Mouse (Mus musculus) T-cell, adult 66 days (primary cell): Measurements from ENCODE around the gene Ect2. TPM values are rescaled to one million over a fixed set of nuclear protein-coding genes. Genes with fewer than 3 reads are reported as not detected.

Experiments used
- total RNA-seq, 2 experiments: library from RNA; stranded (reverse); gene quantifications; 3 replicates in 1 of 2; 4 replicates in 1 of 2; pipeline ENCODE4 v1.2.4; 2023

Gene Ect2
- total RNA-seq: 1 to 10 TPM; 4.4 to 5.2 TPM

DNA sequence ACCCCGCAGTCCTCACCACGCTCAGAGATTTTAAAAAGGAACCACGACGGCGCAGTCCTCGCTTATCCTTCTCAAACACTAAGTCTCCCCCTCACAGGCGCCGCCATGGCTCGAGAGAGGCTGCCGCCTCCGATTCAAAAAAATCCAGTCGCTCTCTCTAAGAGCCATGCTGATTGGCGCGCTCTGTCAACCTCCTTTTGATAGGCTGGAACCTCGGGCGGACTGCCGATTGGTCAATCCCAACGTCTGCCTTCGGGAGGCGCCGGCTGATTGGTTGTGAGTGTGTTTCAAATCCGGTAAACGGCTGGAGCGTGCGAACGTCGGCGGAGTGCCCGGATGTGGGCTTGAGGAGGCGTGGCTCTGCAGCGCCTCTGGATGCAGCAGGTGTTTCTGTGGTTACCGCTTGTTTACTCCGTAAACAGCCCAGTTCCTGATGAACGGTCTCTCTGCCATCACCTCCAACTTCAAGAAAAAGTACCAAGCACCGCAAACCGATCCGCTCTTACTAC, at the start of gene Ect2:
Ect2 (minus strand) TSS at position 178 of the 509 bp plus-strand sequence.

DNA sequence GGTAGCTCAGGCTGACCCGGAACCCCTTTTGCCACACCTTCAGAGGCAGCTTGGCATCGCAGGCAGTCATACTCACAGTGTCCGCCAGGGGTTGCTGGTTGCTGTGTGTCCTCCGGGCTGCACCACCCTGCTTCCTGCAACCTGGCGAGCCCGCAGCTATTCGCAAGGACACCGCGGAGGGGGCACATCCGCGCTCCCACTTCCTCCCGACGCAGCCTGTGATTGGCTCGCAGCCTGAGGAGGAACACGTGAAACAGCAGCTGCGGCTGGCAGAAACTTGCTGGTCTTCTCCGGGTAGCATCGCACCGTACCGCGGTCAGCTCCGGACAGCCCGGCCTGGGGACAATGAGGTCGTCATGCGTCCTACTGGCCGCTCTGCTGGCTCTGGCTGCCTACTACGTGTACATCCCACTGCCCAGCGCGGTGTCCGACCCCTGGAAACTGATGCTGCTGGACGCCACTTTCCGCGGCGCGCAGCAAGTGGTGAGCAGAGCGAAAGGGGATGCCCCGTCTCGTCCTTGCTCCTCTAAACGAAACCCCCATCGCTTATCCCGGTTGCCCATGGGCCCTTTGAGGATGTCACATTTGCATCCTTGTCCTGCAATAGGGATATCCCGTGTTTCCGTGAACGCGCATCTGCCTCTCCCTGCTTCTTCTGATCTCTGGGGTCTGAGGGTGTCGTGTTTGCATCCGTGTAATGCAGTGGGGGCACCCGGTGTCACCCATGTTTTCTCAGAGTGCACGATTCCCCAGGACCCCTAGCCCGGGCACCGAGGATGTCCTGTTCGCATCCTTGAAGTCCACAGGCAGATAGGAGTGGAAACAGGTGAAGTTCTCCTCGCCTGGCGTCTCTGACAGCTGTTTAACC, 29.3 kb upstream of the Ect2 start, which contains the start of gene Nceh1:
Nceh1 (plus strand) TSS at position 233 of the 868 bp plus-strand sequence.

Other genes starting within 250 kb of the Ect2 start
- 10 to 100 TPM; 19.3 to 20.7 TPM for gene Nceh1, start 29.1 kb upstream of the Ect2 start, total RNA-seq
- 10 to 100 TPM; 18.3 to 19.5 TPM for gene Tnfsf10, start 163.2 kb upstream of the Ect2 start, total RNA-seq
- not detected for gene Ghsr, start 217.5 kb upstream of the Ect2 start, total RNA-seq